Mouse (Mus musculus): ENCODE results near the gene Gm3424. TPM values are rescaled to one million over a fixed set of nuclear protein-coding genes. Genes with fewer than 3 reads are reported as not detected.
"Not testable (repeated sequence)": the region's sequence is repeated elsewhere in the genome, so short reads cannot be mapped to it uniquely, and the experiment has no call there.

Gm3424 gene
- not detected in 2 replicates for total RNA-seq (2017)

GRCm38 (mm10) chr14:5830229-5830628 is at the start of gene Gm3424:
Gene Gm3424 (minus strand): TSS chr14:5830329.
- ATAC-seq (replicated peaks in 1 of 2; ENCODE audit: insufficient read depth in 1 of 2, low FRiP score in 2 of 2, low TSS enrichment in 1 of 2, low read depth in 1 of 2, poor library complexity in 2 of 2, severe bottlenecking in 2 of 2), result not testable (repeated sequence)

- ATAC-seq (replicated peaks in 1 of 2; ENCODE audit: insufficient read depth in 1 of 2, low FRiP score in 2 of 2, low TSS enrichment in 1 of 2, low read depth in 1 of 2, poor library complexity in 2 of 2, severe bottlenecking in 2 of 2), result not testable (repeated sequence)
Measured at GRCm38 (mm10) chr14:5879791-5880190, 49.7 kb upstream of the Gm3424 start.

DNA sequence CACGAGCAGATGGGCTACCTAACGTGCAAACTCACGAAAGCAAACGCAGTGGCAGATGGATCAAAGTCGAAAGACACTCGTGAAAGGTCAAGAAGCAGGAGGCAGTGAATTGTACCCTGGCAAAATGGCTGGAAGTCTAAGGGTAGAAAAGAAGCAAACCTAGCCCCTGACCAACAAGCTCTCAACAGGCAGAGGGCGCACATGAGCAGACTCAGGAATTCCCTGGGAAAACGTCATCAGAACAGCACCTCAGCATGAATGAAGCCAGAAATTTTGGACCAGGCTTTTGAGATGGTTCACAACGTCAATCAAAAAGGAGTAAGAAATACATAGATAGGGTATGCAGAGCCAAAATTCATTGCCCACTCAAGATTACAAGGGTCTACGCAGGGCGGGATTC is 49.0 kb upstream of the Gm3424 start:
- not testable (repeated sequence) for ATAC-seq (replicated peaks in 1 of 2; ENCODE audit: insufficient read depth in 1 of 2, low FRiP score in 2 of 2, low TSS enrichment in 1 of 2, low read depth in 1 of 2, poor library complexity in 2 of 2, severe bottlenecking in 2 of 2)

- ATAC-seq (replicated peaks in 1 of 2; ENCODE audit: insufficient read depth in 1 of 2, low FRiP score in 2 of 2, low TSS enrichment in 1 of 2, low read depth in 1 of 2, poor library complexity in 2 of 2, severe bottlenecking in 2 of 2), result not testable (repeated sequence)
Measured at GRCm38 (mm10) chr14:5855911-5856310, 25.8 kb upstream of the Gm3424 start.

DNA sequence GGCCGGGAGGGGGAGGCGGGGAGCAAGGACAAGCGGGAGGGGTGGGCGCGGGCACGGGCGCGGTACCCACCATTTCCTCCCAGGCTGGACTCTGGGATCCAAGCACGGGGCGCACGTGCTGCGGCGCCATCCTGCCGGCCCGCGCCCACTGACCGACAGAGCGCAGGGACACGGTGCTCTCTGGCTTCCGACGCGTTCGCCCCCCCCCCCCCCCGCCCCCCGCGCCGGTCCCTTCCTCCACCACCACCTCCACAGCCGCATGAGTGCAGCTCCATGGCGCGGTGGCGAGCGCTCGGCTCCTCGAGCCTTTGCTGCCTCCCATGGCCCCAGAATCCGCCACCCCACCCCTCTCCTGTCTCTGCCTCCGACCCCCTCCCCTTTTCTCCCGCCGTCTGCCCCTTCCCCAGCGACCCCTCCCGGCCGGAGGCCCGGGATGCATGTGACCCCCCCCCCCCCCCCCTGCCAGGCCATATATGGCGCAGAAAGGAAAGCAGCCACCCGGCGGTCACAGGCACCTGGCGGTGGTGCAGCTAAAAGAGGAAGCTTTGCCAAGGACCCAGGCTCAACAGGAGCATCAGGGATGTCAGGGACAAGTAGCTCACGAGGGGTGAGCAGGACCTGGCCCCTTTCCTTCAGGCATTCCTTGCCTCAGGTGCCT is 17.3 kb downstream of the Gm3424 start:
- not testable (repeated sequence) for ATAC-seq (replicated peaks in 1 of 2; ENCODE audit: insufficient read depth in 1 of 2, low FRiP score in 2 of 2, low TSS enrichment in 1 of 2, low read depth in 1 of 2, poor library complexity in 2 of 2, severe bottlenecking in 2 of 2)

DNA sequence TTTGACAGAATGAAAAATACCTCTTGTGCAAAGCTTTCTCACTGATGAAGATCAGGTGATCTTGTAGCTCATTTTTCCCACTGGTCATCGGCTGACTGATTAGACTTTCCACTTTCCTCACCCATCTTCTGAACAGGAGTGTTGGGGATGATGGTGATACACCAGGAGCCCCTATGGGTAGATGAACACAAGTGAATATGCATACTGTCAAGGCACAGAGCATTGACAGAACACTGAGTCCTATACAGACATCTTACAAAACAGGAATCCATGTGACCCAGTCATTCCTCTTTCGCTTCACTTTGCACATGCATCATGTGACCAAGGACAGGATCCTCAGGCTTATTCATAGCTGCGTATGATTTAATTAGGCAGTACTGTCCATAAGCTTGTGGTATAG is 22.2 kb downstream of the Gm3424 start, which contains the start of gene Gm3383:
TSS of gene Gm3383 (minus strand) at position 101 of the 400 bp plus-strand sequence.
- ATAC-seq (replicated peaks in 1 of 2; ENCODE audit: insufficient read depth in 1 of 2, low FRiP score in 2 of 2, low TSS enrichment in 1 of 2, low read depth in 1 of 2, poor library complexity in 2 of 2, severe bottlenecking in 2 of 2), result not testable (repeated sequence)

Other genes starting within 250 kb of the Gm3424 start
- gene Gm8265, start 197.3 kb downstream of the Gm3424 start, total RNA-seq (2017), result not detected in 2 replicates
- gene Gm9603, start 142.9 kb downstream of the Gm3424 start, total RNA-seq (2017), result not detected in 2 replicates
- 0.13 TPM in 1 of 2 replicates, not detected in the other for gene Gm3373, start 88.8 kb downstream of the Gm3424 start, total RNA-seq (2017)
- gene Gm3383, start 22.3 kb downstream of the Gm3424 start, total RNA-seq (2017), result 1.8 and 3.8 TPM in 2 replicates
- gene Gm8237, start 50.1 kb upstream of the Gm3424 start, total RNA-seq (2017), result not detected in 2 replicates
- gene Gm3248, start 131.4 kb upstream of the Gm3424 start, total RNA-seq (2017), result not detected in 2 replicates
- not detected in 2 replicates for gene Gm3453, start 148.8 kb upstream of the Gm3424 start, total RNA-seq (2017)
- gene Gm6337, start 227.9 kb upstream of the Gm3424 start, total RNA-seq (2017), result not detected in 2 replicates